Mouse (Mus musculus) CD4-positive, CD25-positive, alpha-beta regulatory T cell, adult 4 months (primary cell): ENCODE data around the gene Xaf1. TPM values are rescaled to one million over a fixed set of nuclear protein-coding genes. Genes with fewer than 3 reads are reported as not detected.

ENCODE experiments used
- polyA plus RNA-seq, 2 experiments: library from polyadenylated mRNA; unstranded; fragments of 100-300 nt; shearing (Covaris generic); gene quantifications; one replicate each; pipeline ENCODE4 v1.2.1; 2017

The Xaf1 gene
- polyA plus RNA-seq, 2 experiments from 2014 or later: 97.3 to 116 TPM

Other genes with a start within 250 kb of the Xaf1 start
- under 1 TPM in 1 of 2 experiments, not detected in 1; 0.11 TPM for gene Pitpnm3, start 165.9 kb upstream of the Xaf1 start, polyA plus RNA-seq
- not detected for gene Gm43951, start 94.8 kb upstream of the Xaf1 start, polyA plus RNA-seq
- gene 4933427D14Rik, start 94.2 kb upstream of the Xaf1 start, polyA plus RNA-seq: 10 to 100 TPM; 19.2 to 24.4 TPM
- gene Txndc17, start 94.1 kb upstream of the Xaf1 start, polyA plus RNA-seq: 10 to 100 TPM; 86.0 to 99.9 TPM
- gene Med31, start 86.0 kb upstream of the Xaf1 start, polyA plus RNA-seq: 10 to 100 TPM; 17.9 to 19.9 TPM
- gene Slc13a5, start 34.4 kb upstream of the Xaf1 start, polyA plus RNA-seq: not detected
- gene Fbxo39, start 12.8 kb downstream of the Xaf1 start, polyA plus RNA-seq: under 1 TPM in 1 of 2 experiments, not detected in 1; 0.96 TPM
- not detected for gene Tekt1, start 60.8 kb downstream of the Xaf1 start, polyA plus RNA-seq
- under 1 TPM in 1 of 2 experiments, not detected in 1; 0.23 TPM for gene Smtnl2, start 110.1 kb downstream of the Xaf1 start, polyA plus RNA-seq
- gene Ggt6, start 133.9 kb downstream of the Xaf1 start, polyA plus RNA-seq: not detected
- 100 to 1,000 TPM in 1 of 2 experiments, 10 to 100 TPM in 1; 73.7 to 102 TPM for gene Mybbp1a, start 139.7 kb downstream of the Xaf1 start, polyA plus RNA-seq
- not detected for gene Spns2, start 188.3 kb downstream of the Xaf1 start, polyA plus RNA-seq
- 1 to 10 TPM in 1 of 2 experiments, under 1 TPM in 1; 0.86 to 1.6 TPM for gene Spns3, start 248.9 kb downstream of the Xaf1 start, polyA plus RNA-seq